Mouse (Mus musculus): ENCODE measurements around the gene Mapk11.

The Mapk11 gene

GRCm38 (mm10) chr15:89102646-89103045, 46.8 kb downstream of the Mapk11 start:
- no peak for DNase-seq (ENCODE audit: low spot score)

- no peak for DNase-seq (ENCODE audit: low spot score)
Observed at GRCm38 (mm10) chr15:89100823-89101222, 48.6 kb downstream of the Mapk11 start.

DNA sequence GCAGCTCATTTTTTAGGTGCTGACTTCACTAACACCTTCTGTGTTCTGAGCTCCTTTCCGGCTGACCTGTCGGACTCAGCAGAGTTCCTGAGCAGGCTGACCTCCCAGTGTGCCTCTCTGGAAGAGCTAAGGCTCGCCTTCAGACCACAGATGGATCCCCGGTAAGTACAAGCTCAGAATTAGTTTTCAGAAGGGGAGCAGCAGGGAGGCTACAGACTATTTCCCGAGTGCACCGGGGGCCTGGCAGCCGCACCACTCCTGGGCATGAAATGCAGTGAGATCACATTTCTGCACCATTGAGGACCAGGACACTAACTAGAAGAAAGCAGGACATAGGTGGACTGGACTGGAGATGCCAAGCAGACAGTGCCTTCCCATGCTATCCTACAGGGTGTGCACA, 50.8 kb downstream of the Mapk11 start:
- DNase-seq (ENCODE audit: low spot score) = no peak

DNA sequence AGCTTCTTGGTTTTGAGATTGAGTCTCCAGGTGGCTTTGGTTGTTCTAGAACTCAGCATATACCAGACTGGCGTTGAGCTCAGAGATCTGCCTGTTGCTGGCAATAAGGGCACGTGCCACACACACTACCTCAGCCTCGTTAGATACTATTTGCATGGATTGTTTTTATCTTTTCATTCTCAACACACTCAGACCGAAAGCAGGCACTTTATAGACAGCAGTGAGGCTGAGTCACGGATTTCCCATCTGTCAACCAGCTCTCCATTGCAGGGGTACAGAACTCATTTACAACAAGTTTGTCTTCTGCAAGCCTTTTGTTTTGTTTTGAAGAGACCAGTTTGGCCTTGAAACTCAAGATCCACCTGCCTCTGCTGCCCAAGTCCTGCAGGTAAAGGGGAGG, 52.0 kb downstream of the Mapk11 start:
- no peak for DNase-seq (ENCODE audit: low spot score)

All from left cerebral cortex, adult 11 months (tissue).